Mouse (Mus musculus): ENCODE results near the gene 6030408B16Rik. TPM values are rescaled to one million over a fixed set of nuclear protein-coding genes. Genes with fewer than 3 reads are reported as not detected.
A peak's percentile ranks its signal among the peaks of the same experiment; 100 is the strongest.

Gene 6030408B16Rik
- polyA plus RNA-seq, 1 experiment = not detected

GRCm38 (mm10) chr15:101294028-101294894, 1.2 kb downstream of the 6030408B16Rik start:
- 66% methylated on average over 16 of the region's 16 CpGs for WGBS
- no peak for DNase-seq (ENCODE audit: low read depth, low spot score)

GRCm38 (mm10) chr15:101295106-101295505, 2.1 kb downstream of the 6030408B16Rik start:
- 68% methylated on average over 7 of the region's 7 CpGs for WGBS
- DNase-seq (ENCODE audit: low read depth, low spot score) = no peak

- no peak for DNase-seq (ENCODE audit: low read depth, low spot score)
- 94% methylated on average over 10 of the region's 10 CpGs for WGBS
Observed at GRCm38 (mm10) chr15:101295616-101296015, 2.6 kb downstream of the 6030408B16Rik start.

GRCm38 (mm10) chr15:101296091-101296490, 3.1 kb downstream of the 6030408B16Rik start:
- WGBS = 76% methylated on average over 11 of the region's 11 CpGs
- DNase-seq (ENCODE audit: low read depth, low spot score) = no peak

- 54% methylated on average over 7 of the region's 7 CpGs for WGBS
- no peak for DNase-seq (ENCODE audit: low read depth, low spot score)
Observed at GRCm38 (mm10) chr15:101297988-101298387, 5.0 kb downstream of the 6030408B16Rik start.

GRCm38 (mm10) chr15:101298550-101298949, 5.5 kb downstream of the 6030408B16Rik start:
- no peak for DNase-seq (ENCODE audit: low read depth, low spot score)
- 41% methylated on average over 7 of the region's 7 CpGs for WGBS

GRCm38 (mm10) chr15:101299480-101299960, 6.5 kb downstream of the 6030408B16Rik start:
- 62% methylated on average over 14 of the region's 14 CpGs for WGBS
- no peak for DNase-seq (ENCODE audit: low read depth, low spot score)

- 48% methylated on average over 6 of the region's 6 CpGs for WGBS
- DNase-seq (ENCODE audit: low read depth, low spot score) = no peak
Observed at GRCm38 (mm10) chr15:101300128-101300527, 7.1 kb downstream of the 6030408B16Rik start.

- 82% methylated on average over 3 of the region's 3 CpGs for WGBS
- DNase-seq (ENCODE audit: low read depth, low spot score) = no peak
Observed at GRCm38 (mm10) chr15:101302201-101302600, 9.2 kb downstream of the 6030408B16Rik start.

GRCm38 (mm10) chr15:101303830-101304229, 10.8 kb downstream of the 6030408B16Rik start:
- WGBS = 81% methylated on average over 4 of the region's 4 CpGs
- DNase-seq (ENCODE audit: low read depth, low spot score) = no peak

- 88% methylated on average over 4 of the region's 4 CpGs for WGBS
- DNase-seq (ENCODE audit: low read depth, low spot score) = no peak
Observed at GRCm38 (mm10) chr15:101306459-101306858, 13.4 kb downstream of the 6030408B16Rik start.

- 66% methylated on average over 13 of the region's 13 CpGs for WGBS
- DNase-seq (ENCODE audit: low read depth, low spot score) = no peak
Observed at GRCm38 (mm10) chr15:101308440-101309348, 15.7 kb downstream of the 6030408B16Rik start.

GRCm38 (mm10) chr15:101309493-101309892, 16.5 kb downstream of the 6030408B16Rik start:
- 39% methylated on average over 5 of the region's 5 CpGs for WGBS
- DNase-seq (ENCODE audit: low read depth, low spot score) = no peak

- 54% methylated on average over 14 of the region's 15 CpGs for WGBS
- DNase-seq (ENCODE audit: low read depth, low spot score) = no peak
Observed at GRCm38 (mm10) chr15:101311087-101311770, 18.2 kb downstream of the 6030408B16Rik start.

GRCm38 (mm10) chr15:101312006-101312405, 19.0 kb downstream of the 6030408B16Rik start:
- DNase-seq (ENCODE audit: low read depth, low spot score) = no peak
- 80% methylated on average over 6 of the region's 6 CpGs for WGBS

- WGBS = 88% methylated on average over 4 of the region's 4 CpGs
- DNase-seq (ENCODE audit: low read depth, low spot score) = no peak
Observed at GRCm38 (mm10) chr15:101315378-101315777, 22.4 kb downstream of the 6030408B16Rik start.

GRCm38 (mm10) chr15:101315832-101316231, 22.8 kb downstream of the 6030408B16Rik start:
- under 1% methylated on average over 11 of the region's 11 CpGs for WGBS
- peak; percentile 68 for DNase-seq (ENCODE audit: low read depth, low spot score)

- DNase-seq (ENCODE audit: low read depth, low spot score) = no peak
- 42% methylated on average over 13 of the region's 13 CpGs for WGBS
Observed at GRCm38 (mm10) chr15:101316279-101316912, 23.4 kb downstream of the 6030408B16Rik start.

Measured in large intestine, adult 2 months (tissue).